Mouse (Mus musculus) cerebellum, adult 2 months (tissue): ENCODE measurements at regions not wholly inside any gene's neighbourhood (a gene's known extent, or its start where the extent isn't known, plus 50 kb on each side); places are given as distances from the start of the nearest gene placed in this dataset.

Experiments
- CTCF ChIP-seq: fragments of 200-500 bp; IDR thresholded peaks from 2 replicates; pipeline ENCODE4 v1.5.1; 2011; ENCODE audit warnings: low read depth, mild to moderate bottlenecking, control low read depth, low read length, moderate library complexity, borderline replicate concordance; ENCODE audit not compliant: insufficient read depth
- POLR2A ChIP-seq: fragments of 200-500 bp; IDR thresholded peaks from 2 replicates; pipeline ENCODE4 v1.6.1; 2011; ENCODE audit warnings: low read length, control low read depth, borderline replicate concordance; ENCODE audit not compliant: insufficient read depth

GRCm38 (mm10) chr2:50416056-50416455 is 119.5 kb upstream of the Mmadhc start:
- TF ChIP-seq CTCF (no peak), POLR2A (no peak)
